Mouse (Mus musculus): Measurements from ENCODE around the gene Enox1.

DNA sequence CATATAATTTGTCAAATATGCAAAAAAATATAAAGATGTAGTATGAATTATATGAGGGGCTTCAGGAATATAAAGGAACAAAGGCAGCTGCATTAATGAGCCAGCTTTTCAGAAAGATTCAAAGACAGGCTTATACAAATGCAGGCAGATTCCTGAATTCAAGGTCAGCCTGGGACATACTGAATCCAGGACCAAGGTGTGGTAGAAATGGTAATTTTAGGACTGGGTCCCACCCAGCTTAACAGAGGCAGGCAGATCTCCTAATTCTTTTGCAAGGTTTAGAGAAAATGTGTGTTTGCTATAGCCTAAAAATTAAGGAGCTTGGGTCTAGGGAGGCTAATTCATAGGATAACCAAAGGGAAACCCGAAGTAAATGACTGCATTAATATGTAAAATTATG lies 363.1 kb downstream of the Enox1 start:
- no peak for TF ChIP-seq POLR2A (IDR thresholded peaks at IDR 0.05; ENCODE audit: insufficient read length, low read depth)
- TF ChIP-seq MAX (IDR thresholded peaks at IDR 0.05; ENCODE audit: low read depth): no peak
- TF ChIP-seq E2F4 (IDR thresholded peaks at IDR 0.05; ENCODE audit: insufficient read depth): no peak
- no peak for TF ChIP-seq TCF12 (IDR thresholded peaks at IDR 0.05; ENCODE audit: insufficient read depth, poor library complexity, severe bottlenecking)
- no peak for TF ChIP-seq MYOG (IDR thresholded peaks at IDR 0.05; ENCODE audit: control insufficient read depth in 1 of 3, insufficient read depth in 1 of 3, insufficient read length in 2 of 3, low read depth in 2 of 3)
- no peak for TF ChIP-seq REST (IDR thresholded peaks at IDR 0.05; ENCODE audit: insufficient read depth, insufficient read length)
- TF ChIP-seq USF1 (IDR thresholded peaks at IDR 0.05; ENCODE audit: low read depth): no peak
- TF ChIP-seq SRF (IDR thresholded peaks at IDR 0.05; ENCODE audit: control insufficient read depth, insufficient read length, low read depth): no peak
- no peak for TF ChIP-seq CEBPB (IDR thresholded peaks at IDR 0.05; ENCODE audit: insufficient read depth, poor library complexity, severe bottlenecking)

Data from myocyte (in vitro differentiated cells).